Mouse (Mus musculus) MEL (cell line): ENCODE measurements around the gene Stra6l.

Experiments
- KAT2A ChIP-seq: conservative IDR thresholded peaks from 2 replicates; pipeline ENCODE4 v1.6.1; 2012; ENCODE audit warnings: low read depth, low read length, improper control_type of control experiment, inconsistent platforms
- MAFK ChIP-seq: IDR thresholded peaks from 2 replicates; pipeline ENCODE4 v1.6.1; 2011; ENCODE audit warnings: low read depth, mild to moderate bottlenecking, low read length, improper control_type of control experiment, borderline replicate concordance
- POLR2A ChIP-seq, 2 experiments: IDR thresholded peaks; 2 replicates each; pipeline ENCODE4 v1.6.1; 2011 to 2012; ENCODE audit warnings: low read length in 2 of 2, mild to moderate bottlenecking in 2 of 2, control low read depth in 1 of 2, improper control_type of control experiment in 1 of 2, low read depth in 1 of 2, moderate library complexity in 1 of 2; ENCODE audit not compliant: control insufficient read depth in 1 of 2, insufficient read depth in 1 of 2, poor library complexity in 1 of 2

DNA sequence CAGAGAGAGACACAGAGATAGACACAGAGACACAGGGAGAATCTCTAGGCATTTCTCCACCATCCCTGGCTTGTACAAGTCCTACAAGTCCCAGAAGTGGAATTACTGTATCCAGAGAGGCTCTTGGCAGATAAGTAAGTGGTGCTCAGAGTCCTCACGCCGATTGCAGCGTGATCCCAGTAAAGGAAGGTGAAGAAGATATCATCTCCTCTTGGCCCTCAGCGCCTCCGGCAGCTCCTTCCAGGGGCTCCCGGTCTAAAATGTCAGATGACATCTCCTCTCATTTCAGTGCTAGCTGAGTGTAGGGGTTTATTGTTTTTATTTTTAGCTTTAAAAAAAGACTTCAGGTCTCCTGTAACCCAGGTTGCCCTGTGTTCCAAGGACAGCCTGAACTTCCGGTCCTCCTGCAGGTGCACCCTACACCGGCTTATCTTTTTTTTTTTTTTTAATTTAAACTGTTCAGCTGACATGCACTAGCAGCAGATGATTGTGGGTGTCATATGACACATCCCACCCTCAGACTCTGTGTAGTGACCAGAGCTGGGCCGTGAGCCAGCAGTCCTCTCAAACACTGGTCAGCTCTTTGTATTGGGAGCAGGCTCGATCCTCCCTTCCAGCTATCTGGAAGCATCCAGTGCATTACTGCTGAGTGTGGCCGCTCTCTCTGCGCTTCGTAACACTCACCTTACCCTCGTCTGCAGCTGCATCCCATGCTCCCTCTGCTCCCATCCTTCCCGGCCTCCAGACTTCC lies 5.2 kb downstream of the Stra6l start:
- no peak for TF ChIP-seq KAT2A
- no peak for TF ChIP-seq POLR2A (IDR thresholded peaks at IDR 0.05; ENCODE audit: control insufficient read depth in 1 of 2, insufficient read depth in 1 of 2, low read depth in 1 of 2, low read length in 2 of 2, poor library complexity in 1 of 2)
- TF ChIP-seq MAFK: no peak
